Mouse (Mus musculus): Measurements from ENCODE around the gene Castor2. TPM values are rescaled to one million over a fixed set of nuclear protein-coding genes. Genes with fewer than 3 reads are reported as not detected.

Gene Castor2
- polyA plus RNA-seq, 1 experiment from 2014 or later: 12.3 TPM

GRCm38 (mm10) chr5:134131586-134131985 is 32.1 kb downstream of the Castor2 start:
- H3K4me3 ChIP-seq (ENCODE audit: low read depth, low read length): no peak overlapping the region
- no peak overlapping the region for H3K9ac ChIP-seq (ENCODE audit: low read depth, low read length)
- no peak overlapping the region for H3K27ac ChIP-seq (ENCODE audit: low read depth, low read length)
- no peak overlapping the region for H3K4me2 ChIP-seq (replicated peaks; ENCODE audit: low read depth, low read length)
- H3K36me3 ChIP-seq (ENCODE audit: control insufficient read depth, insufficient read depth, low read length): peaks cover 3% of the 10 kb centered on the region; the same call in 1 of the 2 replicates
- WGBS: 29% methylated on average over 4 of the region's 4 CpGs
- H3K4me1 ChIP-seq (replicated peaks; ENCODE audit: control insufficient read depth, insufficient read depth, low read length): no peaks in the 10 kb centered on the region
- no peaks in the 10 kb centered on the region for H3K27me3 ChIP-seq (ENCODE audit: control insufficient read depth, insufficient read depth, low read length)
- ATAC-seq (ENCODE audit: low FRiP score) (peak; percentile 40; the same call in 1 of the 2 replicates), DNase-seq (ENCODE audit: low spot score) (peak; percentile 50)
- no peaks in the 10 kb centered on the region for H3K9me3 ChIP-seq (ENCODE audit: control insufficient read depth, low read length)

GRCm38 (mm10) chr5:134136022-134136421 is 36.5 kb downstream of the Castor2 start:
- Histone ChIP-seq H3K4me2 (replicated peaks; ENCODE audit: low read depth, low read length) (no peak overlapping the region), H3K4me1 (replicated peaks; ENCODE audit: control insufficient read depth, insufficient read depth, low read length) (no peaks in the 10 kb centered on the region), H3K36me3 (ENCODE audit: control insufficient read depth, insufficient read depth, low read length) (0 out of 2 replicates have a peak, but pooled peaks cover 6% of the 10 kb centered on the region), H3K9ac (ENCODE audit: low read depth, low read length) (no peak overlapping the region), H3K27ac (ENCODE audit: low read depth, low read length) (no peak overlapping the region), H3K4me3 (ENCODE audit: low read depth, low read length) (no peak overlapping the region), H3K27me3 (ENCODE audit: control insufficient read depth, insufficient read depth, low read length) (no peaks in the 10 kb centered on the region), H3K9me3 (ENCODE audit: control insufficient read depth, low read length) (no peaks in the 10 kb centered on the region)
- no peak for ATAC-seq (ENCODE audit: low FRiP score)
- 94% methylated on average over 12 of the region's 12 CpGs for WGBS
- DNase-seq (ENCODE audit: low spot score): no peak

GRCm38 (mm10) chr5:134137933-134138332 is 38.4 kb downstream of the Castor2 start:
- Histone ChIP-seq H3K9me3 (ENCODE audit: control insufficient read depth, low read length) (no peaks in the 10 kb centered on the region), H3K4me1 (replicated peaks; ENCODE audit: control insufficient read depth, insufficient read depth, low read length) (no peaks in the 10 kb centered on the region), H3K36me3 (ENCODE audit: control insufficient read depth, insufficient read depth, low read length) (0 out of 2 replicates have a peak, but pooled peaks cover 6% of the 10 kb centered on the region), H3K9ac (ENCODE audit: low read depth, low read length) (no peak overlapping the region), H3K4me2 (replicated peaks; ENCODE audit: low read depth, low read length) (no peak overlapping the region), H3K4me3 (ENCODE audit: low read depth, low read length) (no peak overlapping the region), H3K27ac (ENCODE audit: low read depth, low read length) (no peak overlapping the region), H3K27me3 (ENCODE audit: control insufficient read depth, insufficient read depth, low read length) (no peaks in the 10 kb centered on the region)
- WGBS: 86% methylated on average over 5 of the region's 5 CpGs
- DNase-seq (ENCODE audit: low spot score): no peak
- no peak for ATAC-seq (ENCODE audit: low FRiP score)

- Histone ChIP-seq H3K27me3 (ENCODE audit: control insufficient read depth, insufficient read depth, low read length) (no peaks in the 10 kb centered on the region), H3K27ac (ENCODE audit: low read depth, low read length) (no peak overlapping the region), H3K9ac (ENCODE audit: low read depth, low read length) (no peak overlapping the region), H3K4me2 (replicated peaks; ENCODE audit: low read depth, low read length) (no peak overlapping the region), H3K4me3 (ENCODE audit: low read depth, low read length) (no peak overlapping the region), H3K36me3 (ENCODE audit: control insufficient read depth, insufficient read depth, low read length) (0 out of 2 replicates have a peak, but pooled peaks cover 6% of the 10 kb centered on the region), H3K4me1 (replicated peaks; ENCODE audit: control insufficient read depth, insufficient read depth, low read length) (no peaks in the 10 kb centered on the region), H3K9me3 (ENCODE audit: control insufficient read depth, low read length) (no peaks in the 10 kb centered on the region)
- DNase-seq (ENCODE audit: low spot score) (no peak), ATAC-seq (ENCODE audit: low FRiP score) (no peak)
- 83% methylated on average over 6 of the region's 6 CpGs for WGBS
Observed at GRCm38 (mm10) chr5:134139429-134139828, 39.9 kb downstream of the Castor2 start.

- Histone ChIP-seq H3K36me3 (ENCODE audit: control insufficient read depth, insufficient read depth, low read length) (0 out of 2 replicates have a peak, but pooled peaks cover 6% of the 10 kb centered on the region), H3K4me2 (replicated peaks; ENCODE audit: low read depth, low read length) (no peak overlapping the region), H3K27ac (ENCODE audit: low read depth, low read length) (no peak overlapping the region), H3K9ac (ENCODE audit: low read depth, low read length) (no peak overlapping the region), H3K9me3 (ENCODE audit: control insufficient read depth, low read length) (no peaks in the 10 kb centered on the region), H3K27me3 (ENCODE audit: control insufficient read depth, insufficient read depth, low read length) (no peaks in the 10 kb centered on the region), H3K4me1 (replicated peaks; ENCODE audit: control insufficient read depth, insufficient read depth, low read length) (no peaks in the 10 kb centered on the region), H3K4me3 (ENCODE audit: low read depth, low read length) (no peak overlapping the region)
- DNase-seq (ENCODE audit: low spot score): no peak
- ATAC-seq (ENCODE audit: low FRiP score): no peak
- 75% methylated on average over 7 of the region's 7 CpGs for WGBS
Observed at GRCm38 (mm10) chr5:134141236-134141635, 41.7 kb downstream of the Castor2 start.

GRCm38 (mm10) chr5:134142381-134142780 is 42.9 kb downstream of the Castor2 start:
- DNase-seq (ENCODE audit: low spot score) (no peak), ATAC-seq (ENCODE audit: low FRiP score) (no peak)
- Histone ChIP-seq H3K9me3 (ENCODE audit: control insufficient read depth, low read length) (no peaks in the 10 kb centered on the region), H3K27me3 (ENCODE audit: control insufficient read depth, insufficient read depth, low read length) (no peaks in the 10 kb centered on the region), H3K9ac (ENCODE audit: low read depth, low read length) (no peak overlapping the region), H3K4me3 (ENCODE audit: low read depth, low read length) (no peak overlapping the region), H3K36me3 (ENCODE audit: control insufficient read depth, insufficient read depth, low read length) (0 out of 2 replicates have a peak, but pooled peaks cover under 1% of the 10 kb centered on the region), H3K4me1 (replicated peaks; ENCODE audit: control insufficient read depth, insufficient read depth, low read length) (no peaks in the 10 kb centered on the region), H3K27ac (ENCODE audit: low read depth, low read length) (no peak overlapping the region), H3K4me2 (replicated peaks; ENCODE audit: low read depth, low read length) (no peak overlapping the region)
- WGBS: 76% methylated on average over 11 of the region's 11 CpGs

- Histone ChIP-seq H3K27ac (ENCODE audit: low read depth, low read length) (no peak overlapping the region), H3K27me3 (ENCODE audit: control insufficient read depth, insufficient read depth, low read length) (no peaks in the 10 kb centered on the region), H3K4me1 (replicated peaks; ENCODE audit: control insufficient read depth, insufficient read depth, low read length) (no peaks in the 10 kb centered on the region), H3K9ac (ENCODE audit: low read depth, low read length) (no peak overlapping the region), H3K4me2 (replicated peaks; ENCODE audit: low read depth, low read length) (no peak overlapping the region), H3K9me3 (ENCODE audit: control insufficient read depth, low read length) (no peaks in the 10 kb centered on the region), H3K4me3 (ENCODE audit: low read depth, low read length) (no peak overlapping the region), H3K36me3 (ENCODE audit: control insufficient read depth, insufficient read depth, low read length) (no peaks in the 10 kb centered on the region)
- no peak for DNase-seq (ENCODE audit: low spot score)
- no peak for ATAC-seq (ENCODE audit: low FRiP score)
- 91% methylated on average over 8 of the region's 8 CpGs for WGBS
Observed at GRCm38 (mm10) chr5:134144986-134145385, 45.5 kb downstream of the Castor2 start.

GRCm38 (mm10) chr5:134147194-134147753 is 47.8 kb downstream of the Castor2 start:
- no peak overlapping the region for H3K4me3 ChIP-seq (ENCODE audit: low read depth, low read length)
- no peaks in the 10 kb centered on the region for H3K9me3 ChIP-seq (ENCODE audit: control insufficient read depth, low read length)
- 90% methylated on average over 10 of the region's 10 CpGs for WGBS
- DNase-seq (ENCODE audit: low spot score) (no peak), ATAC-seq (ENCODE audit: low FRiP score) (no peak)
- H3K9ac ChIP-seq (ENCODE audit: low read depth, low read length): no peak overlapping the region
- H3K27me3 ChIP-seq (ENCODE audit: control insufficient read depth, insufficient read depth, low read length): no peaks in the 10 kb centered on the region
- no peaks in the 10 kb centered on the region for H3K4me1 ChIP-seq (replicated peaks; ENCODE audit: control insufficient read depth, insufficient read depth, low read length)
- no peak overlapping the region for H3K27ac ChIP-seq (ENCODE audit: low read depth, low read length)
- 0 out of 2 replicates have a peak, but pooled peaks cover 5% of the 10 kb centered on the region for H3K36me3 ChIP-seq (ENCODE audit: control insufficient read depth, insufficient read depth, low read length)
- no peak overlapping the region for H3K4me2 ChIP-seq (replicated peaks; ENCODE audit: low read depth, low read length)

GRCm38 (mm10) chr5:134148153-134148552 is 48.6 kb downstream of the Castor2 start:
- ATAC-seq (ENCODE audit: low FRiP score) (no peak), DNase-seq (ENCODE audit: low spot score) (no peak)
- Histone ChIP-seq H3K36me3 (ENCODE audit: control insufficient read depth, insufficient read depth, low read length) (0 out of 2 replicates have a peak, but pooled peaks cover 5% of the 10 kb centered on the region), H3K4me1 (replicated peaks; ENCODE audit: control insufficient read depth, insufficient read depth, low read length) (no peaks in the 10 kb centered on the region), H3K27me3 (ENCODE audit: control insufficient read depth, insufficient read depth, low read length) (no peaks in the 10 kb centered on the region), H3K9me3 (ENCODE audit: control insufficient read depth, low read length) (no peaks in the 10 kb centered on the region), H3K4me3 (ENCODE audit: low read depth, low read length) (no peak overlapping the region), H3K9ac (ENCODE audit: low read depth, low read length) (no peak overlapping the region), H3K4me2 (replicated peaks; ENCODE audit: low read depth, low read length) (no peak overlapping the region), H3K27ac (ENCODE audit: low read depth, low read length) (no peak overlapping the region)
- 93% methylated on average over 4 of the region's 4 CpGs for WGBS

Data from hindbrain, embryonic 11.5 days (tissue).